Mouse (Mus musculus) lung, embryonic 16.5 days (tissue): Measurements from ENCODE around the gene Itga3. TPM values are rescaled to one million over a fixed set of nuclear protein-coding genes. Genes with fewer than 3 reads are reported as not detected.

Experiments used
- ATAC-seq: fragments of 200-750 bp; cut with Nextera tagmentation; 2 replicates; pipeline ENCODE4 v1.8.0; 2017; ENCODE audit warnings: low read depth, mild to moderate bottlenecking, moderate library complexity
- H3K27ac ChIP-seq: fragments of 300-500 bp; sonication (generic); 2 replicates; pipeline ENCODE4 v1.5.1; 2014; ENCODE audit warnings: mild to moderate bottlenecking, control low read depth, low read length
- H3K27me3 ChIP-seq: fragments of 300-500 bp; sonication (generic); 2 replicates; pipeline ENCODE4 v1.6.1; 2014; ENCODE audit warnings: low read depth, low read length, mixed read lengths; ENCODE audit not compliant: control insufficient read depth, insufficient read depth
- H3K36me3 ChIP-seq: fragments of 300-500 bp; sonication (generic); 2 replicates; pipeline ENCODE4 v1.6.1; 2014; ENCODE audit warnings: low read length; ENCODE audit not compliant: control insufficient read depth, insufficient read depth
- H3K4me1 ChIP-seq: fragments of 300-500 bp; sonication (generic); replicated peaks from 2 replicates; pipeline ENCODE4 v1.6.1; 2014; ENCODE audit warnings: low read length, mixed read lengths; ENCODE audit not compliant: control insufficient read depth, insufficient read depth
- H3K4me2 ChIP-seq: fragments of 300-500 bp; sonication (generic); 2 replicates; pipeline ENCODE4 v1.6.1; 2014; ENCODE audit warnings: low read depth, low read length, control low read depth
- H3K4me3 ChIP-seq: fragments of 300-500 bp; sonication (generic); 2 replicates; pipeline ENCODE4 v1.5.1; 2014; ENCODE audit warnings: mild to moderate bottlenecking, low read length, control low read depth
- H3K9ac ChIP-seq: fragments of 300-500 bp; sonication (generic); 2 replicates; pipeline ENCODE4 v1.6.1; 2014; ENCODE audit warnings: low read length, control low read depth
- H3K9me3 ChIP-seq: fragments of 300-500 bp; sonication (generic); 2 replicates; pipeline ENCODE4 v1.6.1; 2016; ENCODE audit warnings: low read length; ENCODE audit not compliant: control insufficient read depth
- WGBS: fragments of 180-500 bp; shearing (Covaris S2); extraction: QIAGEN DNeasy Blood & Tissue Kit; methylation state at CpG from one replicate; pipeline ENCODE4 v1.1.7; 2014; 5-methylcytosine and 5-hydroxymethylcytosine counted together
- polyA plus RNA-seq: library from polyadenylated mRNA; unstranded; fragments of >200 nt; fragmentation: Nextera tagmentation; extraction: Ambion mirVana; gene quantifications from 2 replicates; pipeline ENCODE4 v1.2.1, GENCODE M21; 2015

The Itga3 gene
- polyA plus RNA-seq, 1 experiment from 2014 or later = 23.3 TPM

DNA sequence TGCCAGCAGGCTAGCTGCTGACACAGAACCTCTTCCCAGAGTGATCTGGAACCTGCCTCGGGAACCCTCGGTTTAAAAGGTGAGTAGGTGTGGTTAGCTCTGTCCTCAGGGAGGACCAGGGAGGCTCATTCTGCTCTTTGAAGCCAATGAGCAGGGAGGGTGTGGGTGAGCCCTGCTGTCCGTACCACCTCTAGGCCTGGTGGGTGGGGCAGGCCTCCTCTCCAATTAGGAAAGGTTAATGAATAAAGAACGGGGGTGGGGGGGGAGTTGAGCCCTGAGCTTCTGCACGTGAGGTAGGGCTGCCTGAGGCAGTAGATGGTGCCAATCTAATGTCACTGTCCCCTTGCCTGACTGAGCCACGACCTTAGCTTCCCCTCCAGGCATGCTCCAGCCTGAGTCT, 43.7 kb downstream of the Itga3 start:
- H3K4me2 ChIP-seq = no peak overlapping the region
- no peaks in the 10 kb centered on the region for H3K27me3 ChIP-seq
- no peak for ATAC-seq
- H3K9ac ChIP-seq = no peak overlapping the region
- peaks cover 4% of the 10 kb centered on the region; the same call in 1 of the 2 replicates for H3K36me3 ChIP-seq
- H3K9me3 ChIP-seq = no peaks in the 10 kb centered on the region
- 28% methylated on average over 6 of the region's 6 CpGs for WGBS
- no peak overlapping the region for H3K4me3 ChIP-seq
- H3K27ac ChIP-seq = no peak overlapping the region
- peaks cover 16% of the 10 kb centered on the region; the same call in 1 of the 2 replicates for H3K4me1 ChIP-seq

- WGBS = 38% methylated on average over 13 of the region's 13 CpGs
- H3K9ac ChIP-seq = no peak overlapping the region; the same call in 1 of the 2 replicates
- no peaks in the 10 kb centered on the region for H3K9me3 ChIP-seq
Observed at GRCm38 (mm10) chr11:95027850-95028470, 48.6 kb downstream of the Itga3 start.

DNA sequence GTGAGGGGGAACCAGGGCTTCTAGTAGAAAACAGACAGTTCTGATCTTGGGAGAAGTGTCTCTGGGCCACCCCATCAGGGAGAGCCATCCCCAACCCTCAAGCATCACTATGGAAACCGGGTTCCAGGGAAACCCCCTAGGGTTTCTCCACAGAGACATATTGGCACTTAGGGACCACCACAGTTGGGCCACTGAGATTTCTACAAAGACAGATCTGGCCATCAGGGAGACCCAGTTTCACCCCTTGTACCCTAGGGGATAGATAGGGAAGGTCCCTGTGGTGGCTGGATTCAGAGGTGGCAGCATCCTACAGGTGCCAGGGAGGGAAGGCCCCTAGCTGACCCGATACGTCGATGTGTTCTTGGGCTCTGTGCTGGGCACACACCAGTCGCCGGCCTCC, 49.8 kb downstream of the Itga3 start:
- peaks cover under 1% of the 10 kb centered on the region for H3K36me3 ChIP-seq
- H3K27ac ChIP-seq = no peak overlapping the region
- no peaks in the 10 kb centered on the region for H3K27me3 ChIP-seq
- no peak overlapping the region for H3K9ac ChIP-seq
- H3K4me1 ChIP-seq = no peaks in the 10 kb centered on the region; the same call in none of the 2 replicates
- 80% methylated on average over 6 of the region's 6 CpGs for WGBS
- H3K9me3 ChIP-seq = no peaks in the 10 kb centered on the region
- no peak for ATAC-seq
- H3K4me2 ChIP-seq = no peak overlapping the region
- no peak overlapping the region for H3K4me3 ChIP-seq

More at GRCm38 (mm10) chr11:95027850-95028470, 48.6 kb downstream of the Itga3 start:
- ATAC-seq = no peak
- Histone ChIP-seq H3K27ac (no peak overlapping the region), H3K4me3 (no peak overlapping the region), H3K27me3 (no peaks in the 10 kb centered on the region), H3K36me3 (no peaks in the 10 kb centered on the region; the same call in 1 of the 2 replicates), H3K4me1 (peaks cover under 1% of the 10 kb centered on the region), H3K4me2 (no peak overlapping the region)

DNA sequence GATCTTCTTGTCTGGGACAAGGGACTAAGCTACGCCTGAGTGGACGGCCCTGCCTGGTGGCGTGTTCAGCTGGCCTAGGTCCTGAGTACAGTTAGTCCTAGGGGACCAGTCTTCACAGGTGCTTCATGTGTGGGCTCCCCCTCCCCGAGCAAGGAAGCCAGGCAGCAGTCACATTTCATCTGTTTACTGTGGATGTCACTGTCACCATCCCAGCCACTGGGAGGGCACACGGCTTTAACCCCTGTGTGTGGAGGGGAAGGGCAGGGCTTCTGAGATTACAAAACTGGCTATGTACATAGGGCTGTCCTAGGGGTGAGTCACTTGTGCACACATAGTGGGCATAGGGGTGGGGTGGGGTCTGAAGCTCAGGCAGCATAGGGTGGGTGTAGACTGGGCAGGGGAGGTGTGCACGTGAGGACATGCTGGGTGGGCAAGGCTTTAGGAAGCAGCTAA, 50.5 kb downstream of the Itga3 start:
- no peak overlapping the region for H3K27ac ChIP-seq
- no peak overlapping the region for H3K4me3 ChIP-seq
- H3K4me1 ChIP-seq = no peaks in the 10 kb centered on the region; the same call in none of the 2 replicates
- no peak overlapping the region for H3K4me2 ChIP-seq
- no peaks in the 10 kb centered on the region for H3K9me3 ChIP-seq
- peaks cover 3% of the 10 kb centered on the region; the same call in 1 of the 2 replicates for H3K36me3 ChIP-seq
- H3K9ac ChIP-seq = no peak overlapping the region
- WGBS = 46% methylated on average over 6 of the region's 6 CpGs
- H3K27me3 ChIP-seq = no peaks in the 10 kb centered on the region
- 0 out of 2 replicates have a peak, but pooled peaks have one; percentile 3 for ATAC-seq

- Histone ChIP-seq H3K27me3 (no peaks in the 10 kb centered on the region), H3K27ac (peak overlapping the region; percentile 84), H3K4me3 (no peak overlapping the region), H3K4me2 (no peak overlapping the region), H3K9me3 (no peaks in the 10 kb centered on the region), H3K4me1 (no peaks in the 10 kb centered on the region; the same call in none of the 2 replicates), H3K9ac (no peak overlapping the region), H3K36me3 (peaks cover 7% of the 10 kb centered on the region; the same call in 1 of the 2 replicates)
- 63% methylated on average over 11 of the region's 11 CpGs for WGBS
- peak; percentile 65 for ATAC-seq
Observed at GRCm38 (mm10) chr11:95025227-95026012, 51.2 kb downstream of the Itga3 start.

DNA sequence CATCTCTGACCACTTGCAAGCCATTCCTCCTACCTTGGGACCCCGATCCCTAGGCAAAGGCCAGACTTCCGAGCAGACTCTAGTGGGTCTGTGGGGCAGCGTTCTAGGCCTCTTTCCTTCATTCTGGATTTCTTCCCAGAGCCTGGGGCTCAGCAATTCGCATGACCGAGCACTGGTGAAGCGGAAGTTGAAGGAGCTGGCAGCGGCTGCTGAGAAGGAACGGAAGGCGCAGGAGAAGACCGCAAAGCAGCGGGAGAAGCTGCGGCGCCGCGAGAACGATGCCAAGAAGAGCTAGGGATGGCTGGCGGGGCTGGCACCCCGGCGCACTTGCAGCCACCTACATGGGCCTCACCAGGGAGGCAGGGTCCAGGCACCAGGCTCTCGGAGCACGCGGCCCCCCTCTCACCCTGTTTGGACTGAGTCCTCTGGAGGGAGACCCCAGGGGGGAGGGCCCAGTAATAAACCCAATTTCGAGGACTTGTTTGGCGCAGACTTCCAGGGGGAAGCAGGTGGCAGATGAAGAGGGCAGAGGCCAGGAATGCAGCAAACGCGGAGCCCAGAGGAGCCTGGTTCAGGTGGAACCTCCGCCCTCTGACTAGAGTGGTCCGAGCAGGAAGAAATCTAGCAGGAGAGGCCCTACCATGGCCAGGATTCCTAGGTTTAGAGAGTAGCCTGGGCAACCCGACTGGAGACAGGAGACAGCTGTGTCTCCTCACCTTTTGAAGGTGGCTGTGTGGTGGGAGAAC, 52.0 kb downstream of the Itga3 start:
- Histone ChIP-seq H3K4me3 (no peak overlapping the region), H3K36me3 (peaks cover 8% of the 10 kb centered on the region; the same call in 1 of the 2 replicates), H3K27me3 (no peaks in the 10 kb centered on the region), H3K4me1 (no peaks in the 10 kb centered on the region; the same call in none of the 2 replicates), H3K9ac (no peak overlapping the region), H3K9me3 (no peaks in the 10 kb centered on the region), H3K4me2 (no peak overlapping the region), H3K27ac (peak overlapping the region; percentile 84)
- WGBS = 66% methylated on average over 29 of the region's 29 CpGs
- peak; percentile 35 for ATAC-seq

DNA sequence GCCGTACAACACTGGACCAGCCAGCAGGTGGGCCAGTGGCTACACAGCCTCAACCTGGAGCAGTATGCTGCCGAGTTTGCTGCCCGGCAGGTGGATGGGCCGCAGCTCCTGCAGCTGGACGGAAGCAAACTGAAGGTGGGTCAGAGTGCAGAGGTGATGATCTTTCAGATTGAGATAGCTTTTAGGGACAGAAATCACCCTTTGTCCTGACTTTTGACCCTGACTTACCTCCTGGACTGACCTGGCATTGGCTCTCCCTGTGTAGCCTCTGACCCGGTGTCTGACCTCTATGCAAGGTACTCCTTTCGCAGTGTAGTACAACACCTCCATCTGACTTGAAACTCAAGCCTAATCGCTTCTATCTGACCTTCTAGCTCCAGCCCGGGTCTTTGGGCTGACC, 53.1 kb downstream of the Itga3 start:
- H3K4me1 ChIP-seq = no peaks in the 10 kb centered on the region; the same call in none of the 2 replicates
- H3K36me3 ChIP-seq = peaks cover 12% of the 10 kb centered on the region; the same call in 1 of the 2 replicates
- no peak overlapping the region for H3K4me2 ChIP-seq
- no peak overlapping the region for H3K9ac ChIP-seq
- ATAC-seq = no peak
- no peak overlapping the region for H3K27ac ChIP-seq
- WGBS = 93% methylated on average over 9 of the region's 9 CpGs
- no peaks in the 10 kb centered on the region for H3K9me3 ChIP-seq
- H3K4me3 ChIP-seq = no peak overlapping the region
- H3K27me3 ChIP-seq = no peaks in the 10 kb centered on the region

DNA sequence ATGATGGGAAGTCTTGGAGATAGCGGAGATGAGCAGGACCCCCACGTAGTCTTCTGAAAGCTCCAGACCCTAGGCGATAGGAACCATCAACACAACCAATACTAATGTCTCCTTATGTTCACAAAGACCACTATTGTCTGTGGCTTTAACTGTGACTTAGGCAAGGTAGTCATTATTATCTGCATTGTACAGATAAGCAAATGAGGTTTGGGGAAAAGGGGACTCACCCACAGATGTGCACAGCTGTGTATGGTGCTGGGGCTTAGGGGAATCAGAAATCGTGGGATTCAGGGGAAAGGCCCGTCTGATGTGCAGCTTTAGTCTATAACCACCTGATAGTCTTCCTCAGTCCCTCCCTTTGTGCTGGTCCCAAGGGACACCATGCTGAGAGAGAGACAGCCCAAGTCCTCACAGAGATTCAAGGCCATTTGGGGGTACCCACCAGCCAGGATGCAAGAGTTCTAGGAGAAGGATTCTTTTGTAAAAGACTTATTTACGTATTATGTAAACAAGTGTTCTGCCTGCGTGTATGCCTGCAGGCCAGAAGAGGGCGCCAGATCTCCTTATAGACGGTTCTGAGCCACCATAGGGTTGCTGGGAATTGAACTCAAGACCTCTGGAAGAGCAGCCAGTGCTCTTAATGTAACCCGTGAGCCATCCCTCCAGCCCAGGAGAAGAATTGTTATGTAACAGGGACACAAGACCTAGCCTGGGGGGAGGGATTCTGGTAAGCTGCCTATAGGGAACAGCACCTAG, 54.2 kb downstream of the Itga3 start:
- no peak overlapping the region for H3K27ac ChIP-seq
- no peak overlapping the region for H3K4me3 ChIP-seq
- no peak for ATAC-seq
- no peak overlapping the region for H3K4me2 ChIP-seq
- no peaks in the 10 kb centered on the region for H3K9me3 ChIP-seq
- peaks cover 12% of the 10 kb centered on the region; the same call in 1 of the 2 replicates for H3K36me3 ChIP-seq
- no peaks in the 10 kb centered on the region; the same call in none of the 2 replicates for H3K4me1 ChIP-seq
- WGBS = 77% methylated on average over 10 of the region's 10 CpGs
- no peaks in the 10 kb centered on the region for H3K27me3 ChIP-seq
- no peak overlapping the region for H3K9ac ChIP-seq
